Mouse (Mus musculus): ENCODE data around the gene Nlrc5.
A peak's percentile ranks its signal among the peaks of the same experiment; 100 is the strongest.

Nlrc5 gene

GRCm38 (mm10) chr8:94532000-94532399 lies 97.8 kb downstream of the Nlrc5 start:
- DNase-seq: no peak

- DNase-seq: no peak
These were observed 98.3 kb downstream of the Nlrc5 start for GRCm38 (mm10) chr8:94532525-94532872.

- DNase-seq: peak; percentile 61 to 83
These were observed 98.9 kb downstream of the Nlrc5 start, which contains the start of gene Cpne2 for GRCm38 (mm10) chr8:94532873-94533671. Gene Cpne2, plus strand, starts transcription at chr8:94532990.

- DNase-seq: peak; percentile 57 to 71
These were observed 100.5 kb downstream of the Nlrc5 start for GRCm38 (mm10) chr8:94534612-94535011.

GRCm38 (mm10) chr8:94535631-94536030 lies 101.5 kb downstream of the Nlrc5 start:
- DNase-seq: peak; percentile 32 to 47

GRCm38 (mm10) chr8:94537456-94537855 lies 103.3 kb downstream of the Nlrc5 start:
- no peak for DNase-seq

GRCm38 (mm10) chr8:94540025-94540424 lies 105.9 kb downstream of the Nlrc5 start:
- DNase-seq: peak in 1 of 2 experiments; percentile 25

GRCm38 (mm10) chr8:94540889-94541795 lies 107.0 kb downstream of the Nlrc5 start:
- no peak for DNase-seq

- no peak for DNase-seq
These were observed 109.8 kb downstream of the Nlrc5 start for GRCm38 (mm10) chr8:94543981-94544380.

- no peak for DNase-seq
These were observed 114.9 kb downstream of the Nlrc5 start for GRCm38 (mm10) chr8:94549041-94549440.

GRCm38 (mm10) chr8:94549482-94549881 lies 115.3 kb downstream of the Nlrc5 start:
- no peak for DNase-seq

- DNase-seq: peak; percentile 14 to 52
These were observed 115.8 kb downstream of the Nlrc5 start for GRCm38 (mm10) chr8:94549998-94550397.

- DNase-seq: no peak
These were observed 117.6 kb downstream of the Nlrc5 start for GRCm38 (mm10) chr8:94551471-94552422.

- DNase-seq: no peak
These were observed 118.5 kb downstream of the Nlrc5 start for GRCm38 (mm10) chr8:94552696-94553095.

GRCm38 (mm10) chr8:94557281-94557680 lies 123.1 kb downstream of the Nlrc5 start:
- DNase-seq: no peak

GRCm38 (mm10) chr8:94561256-94561655 lies 127.1 kb downstream of the Nlrc5 start:
- no peak for DNase-seq

- no peak for DNase-seq
These were observed 130.3 kb downstream of the Nlrc5 start for GRCm38 (mm10) chr8:94564421-94564820.

- DNase-seq: no peak
These were observed 131.9 kb downstream of the Nlrc5 start for GRCm38 (mm10) chr8:94566033-94566432.

- DNase-seq: peak; percentile 30 to 48
These were observed 132.4 kb downstream of the Nlrc5 start for GRCm38 (mm10) chr8:94566446-94567158.

- DNase-seq: no peak
These were observed 133.1 kb downstream of the Nlrc5 start for GRCm38 (mm10) chr8:94567159-94567849.

- DNase-seq: no peak
These were observed 133.9 kb downstream of the Nlrc5 start for GRCm38 (mm10) chr8:94568098-94568497.
